Mouse (Mus musculus): ENCODE results near the gene Sesn3. TPM values are rescaled to one million over a fixed set of nuclear protein-coding genes. Genes with fewer than 3 reads are reported as not detected.

The Sesn3 gene
- total RNA-seq, 2 experiments from 2014 or later: 14.8 to 18.7 TPM

Other genes with a start within 250 kb of the Sesn3 start
- gene Endod1, start 106.4 kb downstream of the Sesn3 start, total RNA-seq (2021): 1 to 10 TPM; 2.5 to 3.4 TPM
- gene Kdm4d, start 225.4 kb downstream of the Sesn3 start, total RNA-seq (2021): not detected
- gene Cwc15, start 225.6 kb downstream of the Sesn3 start, total RNA-seq (2021): 100 to 1,000 TPM; 105 to 113 TPM

All from gastrocnemius, adult 18-20 months (tissue).